Mouse (Mus musculus): Measurements from ENCODE around the gene Irgc1.

The Irgc1 gene

DNA sequence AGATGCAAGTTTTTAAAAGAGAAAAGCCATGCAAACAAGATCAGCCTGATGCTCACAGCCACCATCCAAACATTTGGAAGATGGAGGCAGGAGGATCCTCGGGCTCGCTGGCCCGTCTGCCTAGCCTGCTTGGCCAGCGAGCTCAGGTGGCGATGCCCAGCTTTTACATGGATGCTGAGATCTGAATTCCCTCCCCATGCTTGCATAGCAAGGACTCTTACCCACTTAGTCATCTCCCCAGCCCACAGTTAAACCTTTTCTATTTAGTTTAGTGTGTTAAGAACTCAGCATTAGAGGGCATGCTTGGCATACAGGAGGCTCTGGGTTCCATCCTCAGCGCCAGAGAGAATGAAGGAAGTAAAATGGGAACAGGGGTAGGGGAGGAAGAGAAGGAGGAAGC lies 12.9 kb downstream of the Irgc1 start:
- no peak for DNase-seq (ENCODE audit: low read depth in 2 of 2, low spot score in 2 of 2)

DNA sequence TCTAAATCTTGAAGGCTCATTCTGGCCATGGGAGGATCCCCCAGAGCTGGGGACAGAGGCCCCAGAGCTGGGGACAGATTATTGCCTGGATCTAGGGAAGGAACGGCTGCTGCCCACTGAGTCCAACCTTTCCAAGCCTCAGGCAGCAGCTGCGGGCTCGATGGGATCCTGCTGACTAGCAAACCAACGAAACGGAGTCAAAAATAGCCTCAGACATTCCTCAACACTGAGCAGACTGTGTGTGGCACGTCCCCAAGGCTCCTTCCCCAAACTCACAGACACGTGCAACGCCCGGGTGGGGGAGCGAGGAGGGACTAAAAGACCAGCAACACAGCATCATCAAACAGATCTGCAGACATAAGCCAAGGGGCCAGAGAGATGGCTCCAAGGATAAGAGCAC lies 14.1 kb downstream of the Irgc1 start:
- DNase-seq (ENCODE audit: low read depth in 2 of 2, low spot score in 2 of 2): no peak

DNA sequence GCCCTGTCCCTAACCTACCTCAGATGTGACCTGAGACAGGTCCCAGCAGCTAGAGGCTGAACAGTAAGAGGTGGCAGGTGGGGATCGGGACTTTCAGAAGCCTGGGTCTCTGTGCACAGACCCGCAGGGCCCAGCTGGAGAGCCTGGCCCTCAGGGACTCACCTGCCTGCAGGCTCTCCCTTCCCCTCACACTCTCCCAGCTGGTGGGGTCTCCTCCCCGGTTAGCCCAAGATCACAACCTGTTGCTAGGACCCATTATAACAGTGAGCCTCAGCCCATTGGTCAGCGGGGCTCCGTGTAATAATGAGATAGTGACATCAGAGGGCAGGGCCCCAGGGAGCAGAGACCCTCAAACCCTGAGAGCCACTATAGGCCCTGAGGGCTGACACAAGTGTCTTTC lies 16.8 kb downstream of the Irgc1 start:
- no peak for DNase-seq (ENCODE audit: low read depth in 2 of 2, low spot score in 2 of 2)

DNA sequence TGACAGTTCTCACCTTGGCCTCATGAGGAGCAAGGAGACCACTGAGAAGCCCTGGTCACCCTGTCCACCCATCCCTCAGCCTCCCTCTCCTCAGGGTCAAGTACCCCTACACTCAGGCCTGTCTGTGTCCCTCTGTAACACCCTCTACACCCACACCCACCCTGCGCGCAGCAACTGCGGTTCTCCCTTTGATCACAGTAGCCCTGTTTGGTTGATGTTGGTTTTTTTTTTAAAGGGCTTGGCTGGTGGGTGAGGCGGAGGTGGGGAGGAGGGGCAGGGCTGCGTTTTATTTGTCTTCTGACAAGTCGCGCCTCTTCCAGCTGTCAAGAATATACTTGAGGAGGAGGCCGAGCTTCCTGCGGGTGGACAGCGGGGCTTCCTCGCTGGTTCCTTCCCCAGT lies 20.4 kb downstream of the Irgc1 start:
- peak; percentile 69 to 72 for DNase-seq (ENCODE audit: low read depth in 2 of 2, low spot score in 2 of 2)

DNA sequence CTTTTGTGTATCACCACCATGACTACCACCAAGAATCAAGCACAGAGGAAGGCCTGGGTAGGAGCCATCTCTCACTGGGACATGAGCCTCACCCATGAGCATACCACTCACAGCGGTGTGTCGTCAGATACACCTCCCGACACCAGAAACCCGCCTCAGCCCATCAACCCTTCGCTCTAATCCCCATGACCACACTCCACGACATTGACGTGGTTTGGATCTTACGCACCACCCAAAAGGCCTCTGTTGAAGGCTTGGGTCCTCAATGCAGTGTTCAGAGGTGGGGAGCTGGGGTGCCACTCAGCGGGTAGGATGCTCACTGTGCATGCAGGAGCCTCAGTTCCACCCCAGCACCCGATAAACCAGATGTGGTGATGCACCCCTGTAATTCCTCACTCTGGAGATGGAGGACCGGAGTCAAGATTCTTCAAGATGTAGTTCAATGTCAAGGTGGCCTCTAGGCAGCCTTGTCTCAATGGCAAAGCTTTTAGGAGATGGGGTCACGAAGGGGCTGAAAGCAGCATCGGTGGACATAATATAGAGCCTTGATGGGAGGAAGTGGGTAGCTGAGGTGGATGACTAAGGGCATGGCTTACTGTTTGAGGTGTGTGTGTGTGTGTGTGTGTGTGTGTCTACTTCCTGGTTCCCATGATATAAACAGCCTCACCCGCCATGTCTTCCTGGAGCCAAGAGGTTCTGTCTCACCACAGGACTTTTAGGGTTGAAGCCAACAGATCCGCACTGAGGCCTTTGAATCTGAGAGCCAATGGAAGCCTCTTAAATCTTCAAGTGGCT lies 21.3 kb downstream of the Irgc1 start:
- DNase-seq (ENCODE audit: low read depth in 2 of 2, low spot score in 2 of 2): peak; percentile 79 to 80

DNA sequence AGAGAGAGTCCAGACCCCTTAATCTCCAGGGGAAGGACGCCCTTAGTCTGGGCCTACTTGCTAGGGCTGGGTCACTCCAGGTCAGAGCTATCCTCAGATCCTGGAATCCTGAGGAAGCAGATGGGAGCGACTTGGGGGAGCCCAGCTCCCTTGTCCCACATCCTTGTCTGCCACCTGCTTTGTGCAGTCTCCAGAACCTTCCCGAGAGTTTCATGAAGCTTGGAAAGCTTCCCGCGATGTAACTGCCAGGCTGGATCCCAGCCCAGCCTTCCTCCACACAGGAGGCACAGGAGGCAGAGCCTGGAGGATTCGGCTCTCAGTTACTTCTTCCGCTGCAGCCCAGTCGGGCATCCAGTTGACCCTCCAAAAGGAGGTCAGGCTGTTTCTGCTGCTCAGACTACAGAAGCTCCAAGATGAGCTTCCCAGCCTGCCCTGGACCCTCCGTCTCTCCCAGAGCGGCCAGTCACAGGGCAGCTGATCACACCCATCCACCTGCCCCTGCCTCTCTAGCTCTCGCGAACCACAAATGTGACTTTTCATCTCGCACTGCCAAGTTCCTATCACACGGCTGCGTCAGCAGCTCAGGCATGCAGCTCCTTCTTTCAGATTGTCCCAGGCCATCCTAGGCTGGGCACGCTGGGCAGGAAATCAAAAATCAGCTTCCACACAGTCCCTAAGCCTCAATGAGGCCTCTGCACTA lies 22.5 kb downstream of the Irgc1 start:
- no peak for DNase-seq (ENCODE audit: low read depth in 2 of 2, low spot score in 2 of 2)

DNA sequence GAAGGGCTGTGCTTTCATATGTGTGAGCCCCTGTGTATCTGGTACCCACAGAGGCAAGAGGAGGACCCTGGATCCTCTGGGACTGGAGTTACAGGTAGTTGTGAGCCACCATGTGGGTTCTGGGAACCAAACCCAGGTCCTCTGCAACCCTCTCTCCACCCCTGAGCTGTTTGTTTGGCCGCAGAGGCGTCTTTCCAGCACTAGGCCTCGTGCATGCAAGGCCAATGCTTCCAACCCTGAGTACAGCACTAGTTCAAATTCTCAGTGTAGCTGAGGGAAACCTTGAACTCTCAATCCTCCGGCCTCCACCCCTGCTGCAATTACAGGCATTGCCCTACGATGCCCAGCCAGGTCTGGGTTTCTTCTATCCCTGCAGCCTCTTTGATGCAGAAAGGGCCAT lies 23.4 kb downstream of the Irgc1 start:
- no peak for DNase-seq (ENCODE audit: low read depth in 2 of 2, low spot score in 2 of 2)

DNA sequence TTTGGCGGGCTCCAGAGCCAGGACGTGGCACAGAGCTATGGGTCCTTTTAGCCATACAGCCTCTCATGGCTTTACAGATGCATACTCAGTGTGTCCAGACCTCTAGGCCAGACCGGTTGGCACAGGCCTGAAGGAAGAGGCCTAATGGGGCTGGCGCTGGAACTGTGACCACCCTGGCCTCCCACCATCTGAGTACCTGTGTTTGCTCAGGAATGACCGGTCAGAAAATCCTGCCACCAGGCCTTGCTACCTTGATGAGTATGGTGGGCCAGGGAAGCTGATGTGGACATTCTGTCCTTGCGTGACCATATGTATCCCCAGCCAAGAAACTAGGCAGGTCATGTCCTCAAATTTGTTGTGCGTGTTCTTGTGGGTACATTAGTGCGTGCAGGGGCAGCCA lies 24.9 kb downstream of the Irgc1 start:
- DNase-seq (ENCODE audit: low read depth in 2 of 2, low spot score in 2 of 2): no peak

DNA sequence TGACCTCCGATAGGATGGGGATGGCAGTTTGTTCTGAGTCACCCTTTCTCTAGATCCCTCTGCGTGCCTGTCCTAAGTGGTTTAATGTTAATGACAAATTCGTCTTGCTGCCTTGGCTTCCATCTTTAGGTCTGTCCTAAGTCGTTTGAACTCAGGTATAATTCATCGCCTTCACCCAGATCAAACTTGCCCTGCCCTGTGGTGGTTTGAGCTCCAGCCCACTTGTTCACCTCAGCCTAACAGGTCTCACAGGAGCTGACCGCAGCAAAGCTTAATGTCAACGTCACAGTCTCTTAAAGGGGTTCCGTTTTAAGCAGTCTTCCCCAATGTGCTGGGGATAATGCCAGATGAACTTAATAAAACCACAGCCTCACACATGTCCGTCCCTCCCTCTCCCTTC lies 26.2 kb downstream of the Irgc1 start:
- DNase-seq (ENCODE audit: low read depth in 2 of 2, low spot score in 2 of 2): no peak

DNA sequence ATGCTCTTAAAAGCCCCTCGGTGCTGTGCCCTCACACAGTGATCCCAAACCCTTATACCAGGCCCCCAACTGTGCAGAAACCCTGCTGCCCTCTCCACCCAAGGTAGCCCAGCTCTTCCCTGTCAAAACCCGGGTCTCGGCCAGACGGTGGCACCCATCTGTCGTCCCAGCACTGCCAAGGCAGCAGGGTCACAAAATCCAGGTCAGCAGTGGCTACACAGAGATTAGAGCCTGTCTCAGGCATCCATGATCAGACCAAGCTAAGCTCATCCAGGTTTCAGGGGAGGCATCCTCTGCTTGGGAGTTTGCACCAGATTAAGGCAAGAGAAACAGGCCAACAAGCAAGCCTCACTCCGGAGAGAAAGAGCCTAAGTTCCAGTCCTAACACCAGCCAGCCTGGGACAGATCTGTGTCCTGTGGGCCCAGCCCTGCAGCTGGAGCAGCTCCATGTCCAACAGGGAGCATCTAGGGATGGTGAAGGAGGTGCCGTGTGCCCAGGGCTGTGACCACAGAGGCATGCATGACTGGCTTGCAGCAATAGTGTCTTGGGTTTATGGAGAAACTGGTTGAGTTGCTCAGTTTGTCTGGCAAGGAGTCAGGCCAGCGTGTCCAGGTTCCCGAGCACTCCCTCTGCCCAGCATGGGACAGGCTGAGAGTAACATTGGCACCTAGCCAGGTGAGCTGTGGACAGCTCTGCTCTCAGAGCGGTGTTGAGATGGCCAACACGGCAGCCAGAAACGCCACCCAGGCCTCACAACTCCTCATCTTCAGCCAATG lies 28.0 kb downstream of the Irgc1 start:
- DNase-seq (ENCODE audit: low read depth in 2 of 2, low spot score in 2 of 2): no peak

DNA sequence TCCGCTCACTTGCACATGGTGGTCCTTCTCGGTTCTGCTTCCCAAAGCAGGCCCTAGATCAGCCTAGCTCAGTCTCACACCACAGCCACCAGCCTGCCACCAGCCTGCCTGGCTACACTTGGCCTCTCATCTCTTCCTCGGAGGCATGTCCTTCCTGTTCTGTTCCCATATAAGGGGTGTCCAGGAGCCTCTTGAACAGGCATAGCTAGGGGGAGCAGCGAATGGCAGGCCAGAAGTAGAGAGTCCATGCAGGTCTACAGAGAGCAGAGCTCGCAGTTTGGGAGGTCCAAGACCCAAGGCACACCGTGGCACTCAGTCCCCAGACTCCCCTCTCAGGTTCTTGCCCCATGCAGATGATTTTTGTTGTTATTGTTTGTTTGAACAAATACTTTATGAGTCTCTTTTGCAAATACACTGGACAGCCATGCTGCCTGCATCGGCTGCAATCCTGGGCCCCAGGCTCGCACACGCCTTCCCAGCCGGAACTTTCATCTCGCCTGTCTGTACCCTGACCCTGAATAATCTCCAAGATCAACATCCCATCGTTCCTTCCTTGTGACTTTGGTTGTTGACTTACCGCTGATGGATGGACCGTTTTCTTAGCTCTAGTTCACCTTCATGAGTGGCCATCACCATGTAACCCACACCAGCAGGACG lies 28.9 kb downstream of the Irgc1 start:
- no peak for DNase-seq (ENCODE audit: low read depth in 2 of 2, low spot score in 2 of 2)

DNA sequence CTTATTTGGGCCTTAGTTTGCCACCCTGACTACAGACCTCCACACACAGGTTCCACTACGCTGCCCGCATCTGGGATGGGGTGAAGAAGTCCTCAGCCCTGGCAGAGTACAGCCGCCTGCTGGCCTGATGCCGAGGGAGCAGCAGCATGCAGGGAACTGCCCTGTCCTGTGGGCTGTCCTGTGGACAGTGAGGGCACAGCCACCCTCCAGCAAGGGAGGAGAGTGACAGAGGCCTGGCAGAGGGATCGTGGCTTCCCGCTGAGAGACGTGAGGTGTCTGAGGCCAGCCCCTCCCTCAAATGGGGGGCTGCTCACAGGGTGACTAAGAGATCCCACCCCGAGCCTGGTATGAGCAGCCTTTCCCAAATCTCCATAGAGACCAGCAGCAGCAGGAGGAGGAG lies 29.8 kb downstream of the Irgc1 start:
- DNase-seq (ENCODE audit: low read depth in 2 of 2, low spot score in 2 of 2): no peak

DNA sequence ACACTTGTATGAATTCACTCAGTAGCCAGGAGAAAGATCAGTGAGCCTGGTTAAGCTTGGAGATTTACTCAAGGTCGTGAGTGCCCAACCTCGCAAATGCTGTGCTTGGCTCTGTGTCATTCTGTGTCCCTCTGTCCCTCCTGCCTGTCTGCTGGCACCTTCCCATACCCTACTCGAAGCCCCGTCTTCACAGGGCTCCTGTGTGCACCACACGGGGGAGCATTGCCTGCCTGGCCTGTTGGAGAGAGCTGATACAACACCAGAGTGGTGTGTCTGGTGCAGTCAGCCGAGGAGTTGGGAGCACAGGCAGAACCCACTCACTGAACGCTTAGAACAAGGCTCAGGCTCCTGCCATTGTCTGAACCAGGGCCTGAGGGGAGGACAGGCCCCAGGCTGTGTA lies 30.4 kb downstream of the Irgc1 start:
- DNase-seq (ENCODE audit: low read depth in 2 of 2, low spot score in 2 of 2): no peak

DNA sequence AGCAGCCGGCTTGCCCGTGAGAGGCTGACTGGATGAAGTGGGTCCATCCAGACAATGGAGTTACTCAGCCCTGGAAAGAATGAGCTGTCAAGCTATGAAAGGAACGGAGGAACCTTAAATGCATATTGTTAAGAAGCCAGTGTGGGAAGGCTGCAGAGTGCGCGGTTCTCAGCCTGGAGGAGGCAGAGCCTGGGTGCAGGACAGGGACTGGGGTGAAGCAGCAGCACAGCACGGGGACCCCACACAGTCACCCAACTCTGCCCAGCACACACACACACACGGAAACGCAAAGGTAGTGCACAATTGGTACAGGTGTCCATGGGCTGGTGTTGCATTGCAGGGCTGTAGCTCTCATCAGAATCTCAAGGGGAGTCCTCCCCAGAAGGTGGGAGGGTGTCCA lies 32.5 kb downstream of the Irgc1 start:
- no peak for DNase-seq (ENCODE audit: low read depth in 2 of 2, low spot score in 2 of 2)

DNA sequence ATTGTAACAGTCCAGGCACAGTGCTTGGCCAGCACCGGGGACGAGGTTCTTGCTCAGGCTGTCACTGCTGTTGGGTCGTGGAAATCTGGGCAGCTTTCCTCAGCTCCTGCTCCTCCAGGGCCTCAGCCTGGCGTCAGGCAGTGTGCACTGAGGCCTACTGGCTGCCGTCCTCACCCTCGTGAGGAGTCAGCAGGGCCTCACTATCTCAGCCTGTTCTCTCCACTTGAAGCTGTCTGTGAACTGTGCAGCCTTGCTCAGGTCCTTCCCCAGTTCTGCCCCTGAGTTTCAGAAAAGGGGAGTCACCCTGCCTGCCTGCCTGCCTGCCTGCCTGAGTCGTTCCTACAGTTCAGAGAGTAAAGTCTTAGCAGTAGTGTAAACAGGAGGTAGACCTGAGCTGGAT lies 36.8 kb downstream of the Irgc1 start:
- DNase-seq (ENCODE audit: low read depth in 2 of 2, low spot score in 2 of 2): no peak

DNA sequence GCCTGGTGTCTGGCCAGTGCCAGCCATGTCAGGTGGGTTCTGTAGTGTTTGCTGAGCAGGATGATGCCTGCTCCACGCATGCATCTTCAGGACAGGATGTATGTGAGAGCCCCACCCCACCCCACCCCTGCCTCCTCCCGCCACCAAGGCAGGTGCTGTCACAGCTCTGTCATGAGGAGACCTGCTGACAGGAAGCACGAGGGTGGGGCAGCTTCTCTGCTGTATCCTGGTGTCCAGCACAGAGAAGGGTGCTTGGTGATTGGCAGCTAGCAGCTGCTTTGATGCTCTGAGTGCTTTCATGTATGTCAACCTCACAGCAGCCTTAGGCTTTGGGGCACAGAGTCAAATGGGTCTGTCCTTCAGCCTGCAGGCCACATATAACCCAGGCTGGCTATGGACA lies 38.5 kb downstream of the Irgc1 start:
- peak; percentile 82 to 83 for DNase-seq (ENCODE audit: low read depth in 2 of 2, low spot score in 2 of 2)

DNA sequence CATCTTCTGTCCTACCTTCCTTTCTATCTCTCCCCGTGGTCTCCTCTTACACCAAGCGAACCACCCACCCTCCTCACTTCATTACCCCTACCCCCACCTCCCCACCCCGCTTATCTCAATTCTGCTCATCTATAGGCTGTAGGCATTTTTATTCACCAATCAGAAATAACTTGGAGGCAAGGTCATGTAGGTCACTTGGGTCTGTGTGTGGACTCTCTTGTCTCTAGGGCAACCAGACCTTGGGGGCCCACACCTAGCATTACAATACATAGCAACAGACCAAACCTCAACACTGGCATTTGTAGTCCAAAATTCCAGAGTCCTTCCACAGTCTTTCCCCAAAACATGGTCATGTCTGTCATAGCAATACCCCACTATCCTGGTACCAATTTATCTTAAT lies 41.3 kb downstream of the Irgc1 start:
- no peak for DNase-seq (ENCODE audit: low read depth in 2 of 2, low spot score in 2 of 2)

DNA sequence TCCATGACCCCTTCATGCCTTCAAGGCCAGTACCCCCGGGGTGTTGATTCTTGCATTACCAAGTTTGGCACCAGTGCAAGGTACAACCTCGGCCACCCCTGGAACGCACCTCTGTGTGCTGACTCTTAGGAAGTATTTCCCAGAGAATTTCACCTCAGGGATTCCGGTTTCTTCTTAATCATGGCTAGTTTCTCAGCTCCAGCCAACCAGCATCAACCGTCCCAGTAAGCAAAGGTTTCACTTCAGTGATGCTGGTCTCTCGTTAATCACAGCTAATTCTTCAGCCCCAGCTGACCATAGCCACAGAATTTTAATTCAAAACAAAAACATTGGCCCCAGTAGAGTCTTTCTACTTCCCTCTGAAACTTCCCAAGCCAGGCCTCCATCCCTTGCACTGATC lies 42.0 kb downstream of the Irgc1 start:
- no peak for DNase-seq (ENCODE audit: low read depth in 2 of 2, low spot score in 2 of 2)

DNA sequence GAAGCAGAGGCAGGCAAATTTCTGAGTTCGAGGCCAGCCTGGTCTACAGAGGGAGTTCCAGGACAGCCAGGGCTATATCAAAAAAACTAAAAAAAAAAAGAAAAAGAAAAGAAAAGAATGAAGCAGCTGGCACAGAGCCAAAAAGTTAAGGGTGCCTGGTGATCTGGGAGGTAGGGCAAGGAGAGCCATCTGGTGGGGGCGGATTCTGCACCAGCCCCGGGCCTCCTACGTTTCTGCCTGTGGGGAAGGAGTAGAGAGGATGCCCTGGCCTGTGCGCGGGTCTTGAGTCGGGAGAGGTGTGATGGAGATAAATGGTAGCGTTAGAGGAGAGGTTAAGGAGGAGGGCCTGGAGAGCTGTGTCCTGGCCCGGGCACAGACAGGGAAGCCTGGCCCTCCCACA lies 43.9 kb downstream of the Irgc1 start:
- DNase-seq (ENCODE audit: low read depth in 2 of 2, low spot score in 2 of 2): no peak

DNA sequence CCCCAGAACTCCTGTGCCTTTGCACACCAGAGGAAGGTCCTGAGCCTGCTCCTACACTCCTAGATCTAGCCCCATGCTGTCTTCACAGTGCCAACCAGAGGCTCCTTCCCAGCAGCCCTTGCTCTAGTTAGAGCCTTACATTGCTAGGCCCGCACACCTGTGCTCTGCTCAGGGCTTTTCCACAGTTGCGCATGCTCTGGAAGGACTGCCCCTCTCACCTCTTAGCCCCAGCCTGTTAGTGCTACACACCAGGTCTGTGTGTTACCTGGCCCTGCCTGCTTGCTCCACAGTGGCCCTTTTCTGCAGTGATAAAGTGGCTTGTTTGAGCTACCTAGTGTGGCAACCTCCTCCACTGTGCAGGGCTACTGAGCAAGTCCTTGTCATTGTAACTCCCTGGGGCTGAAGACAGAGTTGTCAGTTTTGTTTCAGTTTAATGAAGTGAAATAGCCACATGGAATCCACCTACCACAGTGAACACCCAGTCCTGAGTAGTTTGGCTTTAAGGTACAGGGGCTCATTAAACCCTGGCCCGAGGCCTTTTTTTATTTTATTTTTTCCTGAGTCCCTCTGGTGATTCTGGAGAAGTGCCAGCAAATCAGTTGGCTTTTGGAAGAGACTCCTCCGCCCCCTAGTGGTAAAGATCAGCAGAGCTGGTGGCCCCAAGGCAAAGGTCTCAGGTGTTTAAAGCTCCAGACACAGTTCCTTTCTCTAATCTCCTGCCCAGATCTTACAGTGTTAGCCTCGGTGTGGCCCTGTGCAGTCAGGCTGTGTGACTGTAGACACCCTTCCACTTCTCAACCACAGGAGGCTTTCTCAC lies 45.4 kb downstream of the Irgc1 start:
- DNase-seq (ENCODE audit: low read depth in 2 of 2, low spot score in 2 of 2): peak; percentile 60 to 77

DNA sequence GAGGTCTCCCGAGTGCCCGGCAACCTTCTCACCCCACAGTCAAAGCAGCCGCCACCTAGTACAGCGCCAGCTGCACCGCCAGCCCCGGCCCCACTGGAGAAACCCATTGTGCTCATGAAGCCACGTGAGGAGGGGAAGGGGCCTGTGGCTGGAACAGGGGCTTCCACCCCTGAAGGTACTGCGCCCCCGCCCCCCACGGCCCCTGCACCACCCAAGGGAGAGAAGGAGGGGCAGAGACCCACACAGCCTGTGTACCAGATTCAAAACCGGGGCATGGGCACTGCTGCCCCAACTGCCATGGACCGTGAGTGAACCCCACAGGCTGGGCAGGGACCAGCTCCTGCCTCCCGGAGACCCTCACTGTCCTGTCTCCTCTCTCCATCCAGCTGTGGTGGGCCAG lies 46.4 kb downstream of the Irgc1 start:
- no peak for DNase-seq (ENCODE audit: low read depth in 2 of 2, low spot score in 2 of 2)
